Mouse (Mus musculus): ENCODE data around the gene Fgf18. TPM values are rescaled to one million over a fixed set of nuclear protein-coding genes. Genes with fewer than 3 reads are reported as not detected.
A peak's percentile ranks its signal among the peaks of the same experiment; 100 is the strongest.

Fgf18 gene
- total RNA-seq, 2 experiments from 2014 or later = not detected

- ATAC-seq (replicated peaks; ENCODE audit: low FRiP score, poor library complexity, severe bottlenecking) = no peak
These were observed 4.6 kb upstream of the Fgf18 start for GRCm38 (mm10) chr11:33151780-33152145.

GRCm38 (mm10) chr11:33151128-33151779, 4.1 kb upstream of the Fgf18 start:
- no peak for ATAC-seq (replicated peaks; ENCODE audit: low FRiP score, poor library complexity, severe bottlenecking)

DNA sequence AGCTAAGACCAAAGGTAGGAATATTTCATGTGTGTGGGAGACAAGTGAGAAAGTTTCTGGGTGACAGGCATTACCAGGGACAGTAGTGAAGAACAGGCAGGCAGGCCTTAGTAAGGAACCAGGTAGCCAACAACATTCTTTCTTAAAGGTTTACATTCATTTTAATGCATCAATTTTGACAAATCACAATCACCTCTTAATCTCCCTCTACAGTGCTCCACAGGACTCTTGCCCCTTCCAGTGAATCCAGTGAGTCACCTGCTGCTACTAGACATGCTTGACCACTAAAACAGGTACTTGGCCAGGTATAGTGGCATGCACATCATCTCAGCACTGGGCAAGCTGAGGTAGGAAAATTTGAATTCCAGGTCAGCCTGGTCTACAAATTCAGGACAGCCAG, 3.2 kb upstream of the Fgf18 start:
- no peak for ATAC-seq (replicated peaks; ENCODE audit: low FRiP score, poor library complexity, severe bottlenecking)

GRCm38 (mm10) chr11:33149453-33149852, 2.3 kb upstream of the Fgf18 start:
- ATAC-seq (replicated peaks; ENCODE audit: low FRiP score, poor library complexity, severe bottlenecking) = no peak

DNA sequence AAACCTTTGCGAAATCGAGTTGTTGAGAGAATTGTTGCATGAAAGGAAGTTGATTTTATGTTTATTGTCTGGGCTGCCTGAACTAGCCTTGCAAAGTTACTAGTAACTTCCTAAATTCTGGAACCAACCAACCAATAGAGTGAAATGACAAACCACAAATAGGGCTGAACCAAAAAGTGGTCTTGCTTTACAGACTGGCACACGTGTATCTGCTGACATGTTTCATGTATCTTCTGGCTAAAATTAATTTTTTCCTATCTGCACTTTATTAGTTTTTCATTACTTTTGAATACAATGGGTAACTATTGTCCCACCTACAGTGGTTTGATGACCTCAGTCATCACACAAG, 1.9 kb upstream of the Fgf18 start:
- no peak for ATAC-seq (replicated peaks; ENCODE audit: low FRiP score, poor library complexity, severe bottlenecking)

DNA sequence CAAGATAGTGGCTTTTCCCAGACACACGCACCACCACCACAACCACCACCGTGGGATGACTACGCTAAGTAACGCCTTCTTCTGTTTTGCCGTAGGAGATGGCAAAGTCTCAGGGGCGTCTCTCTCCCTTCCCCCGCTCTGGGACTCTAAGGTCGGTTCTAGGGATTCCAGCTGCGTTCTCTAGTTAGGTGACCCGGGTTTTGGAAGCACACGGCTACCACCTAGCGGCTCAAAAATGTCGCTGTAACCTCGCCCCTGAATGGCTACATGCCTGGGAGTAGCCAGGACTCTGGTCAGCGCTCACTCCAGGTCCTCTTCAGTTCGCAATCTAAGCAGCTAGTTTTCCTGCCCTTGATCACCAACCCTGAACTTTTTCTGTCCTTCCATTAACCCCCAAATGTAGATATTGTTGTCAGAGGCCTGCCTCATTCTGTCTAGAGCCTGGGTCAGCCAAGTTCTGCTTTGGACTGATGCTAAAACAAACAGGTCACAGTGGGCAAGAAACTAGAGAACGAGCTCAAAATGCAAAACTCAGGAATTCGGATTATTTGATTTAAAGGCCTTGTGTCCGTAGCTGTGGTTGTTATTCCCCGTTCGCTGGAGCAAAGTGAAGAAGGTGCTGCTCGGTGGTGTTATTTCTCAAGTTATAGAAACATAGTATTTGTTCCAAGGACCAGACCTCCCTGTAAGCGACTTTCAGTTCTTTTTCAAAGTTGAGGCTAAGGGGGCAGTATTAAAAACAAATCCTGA, 1.3 kb upstream of the Fgf18 start:
- ATAC-seq (replicated peaks; ENCODE audit: low FRiP score, poor library complexity, severe bottlenecking) = 0 out of 2 replicates have a peak, but pooled peaks have one; percentile 52

GRCm38 (mm10) chr11:33147572-33148337, 555 bp upstream of the Fgf18 start:
- no peak for ATAC-seq (replicated peaks; ENCODE audit: low FRiP score, poor library complexity, severe bottlenecking)

- ATAC-seq (replicated peaks; ENCODE audit: low FRiP score, poor library complexity, severe bottlenecking) = no peak
These were observed 509 bp downstream of the Fgf18 start for GRCm38 (mm10) chr11:33146651-33147131.

GRCm38 (mm10) chr11:33146143-33146497, 1.1 kb downstream of the Fgf18 start:
- ATAC-seq (replicated peaks; ENCODE audit: low FRiP score, poor library complexity, severe bottlenecking) = no peak

GRCm38 (mm10) chr11:33145201-33146142, 1.7 kb downstream of the Fgf18 start:
- ATAC-seq (replicated peaks; ENCODE audit: low FRiP score, poor library complexity, severe bottlenecking) = no peak

- no peak for ATAC-seq (replicated peaks; ENCODE audit: low FRiP score, poor library complexity, severe bottlenecking)
These were observed 3.3 kb downstream of the Fgf18 start for GRCm38 (mm10) chr11:33143906-33144305.

DNA sequence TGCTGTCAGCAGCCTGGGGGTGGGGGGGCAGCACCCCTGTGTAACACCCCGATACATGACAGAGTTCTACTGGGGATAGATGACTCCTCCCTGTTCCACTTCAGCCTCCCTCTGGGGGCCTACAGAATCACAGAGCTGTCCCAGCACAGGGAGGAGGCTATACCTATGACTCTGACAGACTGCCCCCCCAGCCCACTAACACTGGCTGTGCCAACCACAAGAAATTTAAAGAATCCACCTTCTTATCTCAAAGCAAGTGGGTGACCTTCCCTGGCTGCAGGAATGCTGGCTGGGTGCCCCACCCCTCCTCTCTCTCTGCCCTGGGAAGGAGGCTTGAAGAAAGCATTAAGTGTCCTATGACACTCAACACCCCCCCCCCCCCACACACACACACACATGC, 4.4 kb downstream of the Fgf18 start:
- ATAC-seq (replicated peaks; ENCODE audit: low FRiP score, poor library complexity, severe bottlenecking) = no peak

- no peak for ATAC-seq (replicated peaks; ENCODE audit: low FRiP score, poor library complexity, severe bottlenecking)
These were observed 7.1 kb downstream of the Fgf18 start for GRCm38 (mm10) chr11:33140111-33140460.

DNA sequence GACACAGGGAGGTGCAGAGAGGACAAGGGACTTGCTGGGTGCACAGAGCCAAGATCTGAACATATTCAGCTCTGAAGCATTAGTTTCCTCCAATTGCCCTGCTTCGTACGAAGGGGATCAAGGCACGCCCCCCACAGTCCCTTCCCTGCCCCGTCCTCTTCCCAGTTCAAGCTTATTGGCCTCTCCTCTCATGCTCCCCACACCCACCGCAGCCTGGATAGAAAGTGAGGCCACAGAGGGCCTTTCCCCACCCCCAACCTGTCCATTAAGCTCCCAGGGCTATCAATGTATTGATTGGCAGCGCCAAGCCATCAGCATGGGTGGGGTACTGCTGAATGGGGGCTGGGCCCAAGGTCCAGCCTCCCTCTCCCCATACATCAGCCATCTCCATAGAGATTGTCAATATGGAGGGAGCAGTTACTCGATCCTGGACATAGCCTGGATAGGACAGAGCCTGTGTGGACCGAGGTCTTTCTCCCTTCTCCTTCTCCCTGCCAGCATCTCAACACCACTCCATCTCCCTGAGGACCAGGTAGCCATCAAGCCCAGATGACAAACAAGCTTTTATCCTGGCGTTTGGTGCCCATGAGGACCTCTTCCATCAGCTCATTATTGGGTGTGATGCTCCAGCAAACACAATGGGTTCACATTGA, 7.6 kb downstream of the Fgf18 start:
- no peak for ATAC-seq (replicated peaks; ENCODE audit: low FRiP score, poor library complexity, severe bottlenecking)

GRCm38 (mm10) chr11:33138686-33139085, 8.5 kb downstream of the Fgf18 start:
- no peak for ATAC-seq (replicated peaks; ENCODE audit: low FRiP score, poor library complexity, severe bottlenecking)

- no peak for ATAC-seq (replicated peaks; ENCODE audit: low FRiP score, poor library complexity, severe bottlenecking)
These were observed 12.7 kb downstream of the Fgf18 start for GRCm38 (mm10) chr11:33134391-33134986.

- no peak for ATAC-seq (replicated peaks; ENCODE audit: low FRiP score, poor library complexity, severe bottlenecking)
These were observed 14.4 kb downstream of the Fgf18 start for GRCm38 (mm10) chr11:33132619-33133338.

- no peak for ATAC-seq (replicated peaks; ENCODE audit: low FRiP score, poor library complexity, severe bottlenecking)
These were observed 20.1 kb downstream of the Fgf18 start for GRCm38 (mm10) chr11:33127058-33127457.

Measured in erythroid progenitor cell, adult 5-6 weeks (primary cell).